In genomic region chr11:58330276-58331148, GRCm38 (mm10) we compare ENCODE assay signal across 8 mouse cellular contexts. TPM values are rescaled to one million over a fixed set of nuclear protein-coding genes. Genes with fewer than 3 reads are reported as not detected.
A peak's percentile ranks its signal among the peaks of the same experiment; 100 is the strongest.
DNase-seq lines count a peak whose midpoint lies in the region; ATAC-seq and TF ChIP-seq lines count a peak whose summit lies in the region.

TSS of gene Zfp672 (minus strand) at chr11:58330339.
TSS of gene Sh3bp5l (plus strand) at chr11:58330724.

- peak; percentile 59; the same call in 1 of the 2 replicates for TF ChIP-seq POLR2A in cerebellum, adult 2 months (IDR thresholded peaks at IDR 0.05; ENCODE audit: borderline replicate concordance, insufficient read depth, low read length)

- under 1% methylated on average over 52 of the region's 52 CpGs for WGBS in cerebellum, adult 2 months
- under 1% methylated on average over 52 of the region's 52 CpGs for WGBS in lung, embryonic 16.5 days

- H3K36me3 ChIP-seq in lung, embryonic 16.5 days (ENCODE audit: control insufficient read depth, insufficient read depth, low read length) = peaks cover 12% of the 10 kb centered on the region

- TF ChIP-seq CTCF in cerebellum, adult 2 months (IDR thresholded peaks at IDR 0.05; ENCODE audit: borderline replicate concordance, insufficient read depth, low read depth, low read length) = no peak

- peak; percentile 92 to 93 for ATAC-seq in hematopoietic stem cell, adult 5-6 weeks (replicated peaks in 1 of 2; ENCODE audit: insufficient read depth in 1 of 2, low FRiP score in 2 of 2, low TSS enrichment in 1 of 2, low read depth in 1 of 2, poor library complexity in 2 of 2, severe bottlenecking in 2 of 2)
- ATAC-seq in lung, embryonic 16.5 days (ENCODE audit: low read depth) = peak; percentile 96

- DNase-seq in MEL-GATA-1-ER (ENCODE audit: extremely low read depth, low read depth) = peak; percentile 95
- DNase-seq in cerebellum, adult 2 months = peak; percentile 94
- DNase-seq in forelimb bud, embryonic 11.5 days (ENCODE audit: low read depth, low spot score) = peak; percentile 95
- peak; percentile 93 for DNase-seq in layer of hippocampus, adult 9-10 months (ENCODE audit: low spot score)
- peak; percentile 76 for DNase-seq in ovary, postnatal 10 days (ENCODE audit: low spot score)
- peak; percentile 84 to 85 for DNase-seq in thymus, postnatal 10 days (ENCODE audit: low spot score in 2 of 2)

- H3K4me1 ChIP-seq in cerebellum, adult 2 months (ENCODE audit: control insufficient read depth, insufficient read depth, low read length) = peaks cover 20% of the 10 kb centered on the region
- H3K4me1 ChIP-seq in lung, embryonic 16.5 days (replicated peaks; ENCODE audit: control insufficient read depth, insufficient read depth, low read length) = peaks cover 17% of the 10 kb centered on the region

- H3K4me3 ChIP-seq in cerebellum, adult 2 months (replicated peaks; ENCODE audit: insufficient read depth, low read depth, low read length) = peak within 1 kb of the TSS; percentile 100
- peak within 1 kb of the TSS; percentile 90 for H3K4me3 ChIP-seq in lung, embryonic 16.5 days (ENCODE audit: low read length)

- peak within 1 kb of the TSS; percentile 94 for H3K4me2 ChIP-seq in lung, embryonic 16.5 days (ENCODE audit: low read depth, low read length)

- no peaks in the 10 kb centered on the region for H3K27me3 ChIP-seq in cerebellum, adult 2 months (ENCODE audit: control insufficient read depth, insufficient read depth, low read length)
- no peaks in the 10 kb centered on the region for H3K27me3 ChIP-seq in lung, embryonic 16.5 days (ENCODE audit: control insufficient read depth, insufficient read depth, low read depth, low read length)

- peak within 1 kb of the TSS; percentile 92 for H3K27ac ChIP-seq in cerebellum, adult 2 months (ENCODE audit: insufficient read depth, low read length)
- H3K27ac ChIP-seq in lung, embryonic 16.5 days (ENCODE audit: low read length) = peak within 1 kb of the TSS; percentile 60

- no peaks in the 10 kb centered on the region for H3K9me3 ChIP-seq in lung, embryonic 16.5 days (ENCODE audit: control insufficient read depth, low read length)

- peak within 1 kb of the TSS; percentile 90 for H3K9ac ChIP-seq in lung, embryonic 16.5 days (ENCODE audit: low read length)

RNA-seq across cellular contexts. Expression of gene Zfp672, which starts in this region (rescaled TPM):
- 45.5 and 45.9 TPM in 2 replicates for polyA plus RNA-seq in cerebellum, adult 2 months (2012; rRNA removed)
- 34.0 and 54.5 TPM in 2 replicates for total RNA-seq in hematopoietic stem cell, adult 5-6 weeks (2017)
- polyA plus RNA-seq in lung, embryonic 16.5 days (2015; fragmentation: Nextera tagmentation; extraction: Ambion mirVana) = 35.4 and 37.6 TPM in 2 replicates

RNA-seq across cellular contexts. Expression of gene Sh3bp5l, which starts in this region (rescaled TPM):
- polyA plus RNA-seq in cerebellum, adult 2 months (2012; rRNA removed) = 63.3 and 64.5 TPM in 2 replicates
- 35.5 and 36.7 TPM in 2 replicates for total RNA-seq in hematopoietic stem cell, adult 5-6 weeks (2017)
- polyA plus RNA-seq in lung, embryonic 16.5 days (2015; fragmentation: Nextera tagmentation; extraction: Ambion mirVana) = 35.1 and 36.9 TPM in 2 replicates

Comparison
In these comparisons a context has a peak if more than half of its experiments do, and no peak if none do; other contexts are left out.
1. Peak in every context shown above with its lines: DNase-seq, ATAC-seq, H3K4me3 ChIP-seq and H3K27ac ChIP-seq.